Mouse (Mus musculus) MEL (cell line): ENCODE measurements around the gene Fam102b. TPM values are rescaled to one million over a fixed set of nuclear protein-coding genes. Genes with fewer than 3 reads are reported as not detected.
A peak's percentile ranks its signal among the peaks of the same experiment; 100 is the strongest.

Experiments used
- DNase-seq: peaks from one replicate; pipeline ENCODE4 v3.0.0; 2011; ENCODE audit warnings: low read depth, low spot score
- H3K27ac ChIP-seq: 2 replicates; pipeline ENCODE4 v1.5.1; 2012; ENCODE audit warnings: low read depth, mild to moderate bottlenecking, control low read depth, low read length, moderate library complexity; ENCODE audit not compliant: control insufficient read depth
- H3K27me3 ChIP-seq, 2 experiments: fragments of 150-350 bp in 1 of 2; sonication (generic) in 1 of 2; 2 replicates each; pipeline ENCODE4 v1.6.1; 2012; ENCODE audit warnings: low read length in 2 of 2, mild to moderate bottlenecking in 2 of 2, improper control_type of control experiment in 1 of 2, moderate library complexity in 1 of 2; ENCODE audit not compliant: insufficient read depth in 2 of 2, control insufficient read depth in 1 of 2
- H3K36me3 ChIP-seq, 2 experiments: 2 replicates each; pipeline ENCODE4 v1.6.1; 2012 to 2014; ENCODE audit warnings: low read length in 2 of 2, improper control_type of control experiment in 1 of 2, inconsistent platforms in 1 of 2, mild to moderate bottlenecking in 1 of 2; ENCODE audit not compliant: insufficient read depth in 2 of 2, control insufficient read depth in 1 of 2
- H3K4me1 ChIP-seq, 2 experiments: fragments of 150-350 bp in 1 of 2; sonication (generic) in 1 of 2; 2 replicates each; pipeline ENCODE4 v1.6.1; 2012; ENCODE audit warnings: low read length in 2 of 2, improper control_type of control experiment in 1 of 2, mild to moderate bottlenecking in 1 of 2; ENCODE audit not compliant: insufficient read depth in 2 of 2, control insufficient read depth in 1 of 2
- H3K4me3 ChIP-seq, 2 experiments: fragments of 150-350 bp in 1 of 2; sonication (generic) in 1 of 2; 2 replicates each; pipeline ENCODE4 v1.5.1; 2012; ENCODE audit warnings: low read depth in 2 of 2, low read length in 2 of 2, mild to moderate bottlenecking in 2 of 2, moderate library complexity in 2 of 2, control low read depth in 1 of 2, improper control_type of control experiment in 1 of 2; ENCODE audit not compliant: control insufficient read depth in 1 of 2, insufficient read depth in 1 of 2
- H3K79me2 ChIP-seq: 2 replicates; pipeline ENCODE4 v1.6.1; 2012; ENCODE audit warnings: mild to moderate bottlenecking, low read length, moderate library complexity; ENCODE audit not compliant: control insufficient read depth, poor library complexity, insufficient read depth
- H3K9ac ChIP-seq: 2 replicates; pipeline ENCODE4 v1.6.1; 2012; ENCODE audit warnings: low read depth, mild to moderate bottlenecking, control low read depth, low read length, moderate library complexity; ENCODE audit not compliant: control insufficient read depth, poor library complexity, severe bottlenecking
- H3K9me3 ChIP-seq: fragments of 150-350 bp; sonication (generic); replicated peaks from 2 replicates; pipeline ENCODE4 v1.6.1; 2012; ENCODE audit warnings: mild to moderate bottlenecking, low read length, improper control_type of control experiment, moderate library complexity; ENCODE audit not compliant: insufficient read depth
- CTCF ChIP-seq, 3 experiments: IDR thresholded peaks in 2 of 3; conservative IDR thresholded peaks in 1 of 3; 2 replicates each; pipeline ENCODE4 v1.5.1; 2011 to 2012; ENCODE audit warnings: low read length in 3 of 3, low read depth in 2 of 3, mild to moderate bottlenecking in 2 of 3, improper control_type of control experiment in 1 of 3, inconsistent platforms in 1 of 3, mixed read lengths in 1 of 3, moderate library complexity in 1 of 3; ENCODE audit not compliant: control insufficient read depth in 1 of 3, insufficient read depth in 1 of 3, poor library complexity in 1 of 3, severe bottlenecking in 1 of 3
- E2F4 ChIP-seq: IDR thresholded peaks from 2 replicates; pipeline ENCODE4 v1.6.1; 2011; ENCODE audit warnings: low read depth, low read length, improper control_type of control experiment, borderline replicate concordance
- ELF1 ChIP-seq: IDR thresholded peaks from 2 replicates; pipeline ENCODE4 v1.6.1; 2014; ENCODE audit warnings: low read depth, mild to moderate bottlenecking, inconsistent platforms, low read length, improper control_type of control experiment, moderate library complexity
- EP300 ChIP-seq, 2 experiments: IDR thresholded peaks; 2 replicates each; pipeline ENCODE4 v1.6.1; 2011; ENCODE audit warnings: improper control_type of control experiment in 2 of 2, low read length in 2 of 2, low read depth in 1 of 2, mild to moderate bottlenecking in 1 of 2
- ETS1 ChIP-seq: IDR thresholded peaks from 2 replicates; pipeline ENCODE4 v1.6.1; 2012; ENCODE audit warnings: low read depth, mild to moderate bottlenecking, inconsistent platforms, low read length, improper control_type of control experiment, moderate library complexity
- GATA1 ChIP-seq: IDR thresholded peaks from 2 replicates; pipeline ENCODE4 v1.6.1; 2011; ENCODE audit warnings: low read depth, low read length, improper control_type of control experiment
- MAFK ChIP-seq: IDR thresholded peaks from 2 replicates; pipeline ENCODE4 v1.6.1; 2011; ENCODE audit warnings: low read depth, mild to moderate bottlenecking, low read length, improper control_type of control experiment, borderline replicate concordance
- MYB ChIP-seq: IDR thresholded peaks from 2 replicates; pipeline ENCODE4 v1.6.1; 2011; ENCODE audit warnings: mild to moderate bottlenecking, low read depth, low read length, improper control_type of control experiment
- NRF1 ChIP-seq: IDR thresholded peaks from 2 replicates; pipeline ENCODE4 v1.6.1; 2014; ENCODE audit warnings: low read depth, mild to moderate bottlenecking, inconsistent platforms, low read length, improper control_type of control experiment, moderate library complexity; ENCODE audit not compliant: poor library complexity, insufficient read depth, severe bottlenecking
- RAD21 ChIP-seq: IDR thresholded peaks from 2 replicates; pipeline ENCODE4 v1.6.1; 2011; ENCODE audit warnings: mild to moderate bottlenecking, low read depth, low read length, improper control_type of control experiment
- SIN3A ChIP-seq: IDR thresholded peaks from 2 replicates; pipeline ENCODE4 v1.6.1; 2012; ENCODE audit warnings: low read length, improper control_type of control experiment, inconsistent platforms
- SMC3 ChIP-seq: IDR thresholded peaks from 2 replicates; pipeline ENCODE4 v1.6.1; 2011; ENCODE audit warnings: low read depth, low read length, improper control_type of control experiment
- TBP ChIP-seq: IDR thresholded peaks from 2 replicates; pipeline ENCODE4 v1.8.0; 2011; ENCODE audit warnings: low read depth, low read length, improper control_type of control experiment
- TCF12 ChIP-seq: IDR thresholded peaks from 2 replicates; pipeline ENCODE4 v1.6.1; 2014; ENCODE audit warnings: low read depth, mild to moderate bottlenecking, inconsistent platforms, low read length, improper control_type of control experiment, moderate library complexity
- UBTF ChIP-seq: IDR thresholded peaks from 2 replicates; pipeline ENCODE4 v1.6.1; 2012; ENCODE audit warnings: low read depth, mild to moderate bottlenecking, inconsistent platforms, low read length, improper control_type of control experiment, moderate library complexity, borderline replicate concordance; ENCODE audit not compliant: insufficient read depth
- USF2 ChIP-seq, 2 experiments: IDR thresholded peaks; 2 replicates each; pipeline ENCODE4 v1.6.1; 2011 to 2012; ENCODE audit warnings: improper control_type of control experiment in 2 of 2, low read length in 2 of 2, borderline replicate concordance in 1 of 2, inconsistent platforms in 1 of 2, low read depth in 1 of 2, mild to moderate bottlenecking in 1 of 2; ENCODE audit not compliant: insufficient read depth in 1 of 2
- ZNF384 ChIP-seq: IDR thresholded peaks from 2 replicates; pipeline ENCODE4 v1.6.1; 2012; ENCODE audit warnings: low read depth, mild to moderate bottlenecking, inconsistent platforms, low read length, improper control_type of control experiment
- polyA plus RNA-seq, 2 experiments: library from polyadenylated mRNA; stranded (reverse) in 1 of 2; unstranded in 1 of 2; fragments of >175 nt in 1 of 2; fragments of >200 nt in 1 of 2; gene quantifications; 2 replicates each; pipeline versions ENCODE4 v1.2.1 to v1.2.4; 2012; ENCODE audit warnings: low replicate concordance in 2 of 2, low read depth in 1 of 2; ENCODE audit not compliant: insufficient read length in 2 of 2, insufficient read depth in 1 of 2, missing spikeins in 1 of 2
- total RNA-seq: library from RNA; depleted of rRNA; stranded (reverse); fragments of 300-350 nt; gene quantifications from 2 replicates; pipeline ENCODE4 v1.2.3, GENCODE M21; 2012; rRNA removed

Gene Fam102b
- total and polyA plus RNA-seq, 3 experiments = 10.4 to 26.9 (median 14.1) TPM

DNA sequence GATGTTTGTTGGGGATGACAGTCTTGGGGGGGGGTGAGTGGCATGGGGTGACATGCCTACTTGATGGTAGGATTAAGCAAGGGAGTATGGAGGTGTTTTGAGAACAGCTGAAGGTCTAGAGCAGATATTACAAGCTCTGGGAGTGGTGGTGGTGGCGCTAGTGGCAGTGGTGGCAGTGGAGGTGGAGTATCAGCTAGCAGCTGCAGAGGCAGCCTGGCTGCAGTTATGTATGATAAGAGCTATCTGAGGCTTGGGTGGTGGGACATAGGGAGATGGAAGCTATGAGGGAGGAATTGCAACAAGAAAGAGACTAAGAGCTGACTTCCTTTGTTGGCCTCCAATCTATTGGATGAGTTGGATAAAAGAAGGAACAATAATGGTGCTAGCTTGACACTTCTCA is 105.6 kb downstream of the Fam102b start:
- Histone ChIP-seq H3K36me3 (peaks cover 0 to 6% of the 10 kb centered on the region in 2 experiments; a peak in 2 of 4 replicates), H3K4me3 (no peak overlapping the region), H3K4me1 (peaks cover 0 to 15% of the 10 kb centered on the region in 2 experiments; a peak in 2 of 4 replicates), H3K79me2 (no peaks in the 10 kb centered on the region), H3K27me3 (no peaks in the 10 kb centered on the region), H3K9ac (no peak overlapping the region), H3K9me3 (no peaks in the 10 kb centered on the region), H3K27ac (no peak overlapping the region)
- TF ChIP-seq TCF12 = peak; percentile 68
- TF ChIP-seq SIN3A = no peak
- TF ChIP-seq UBTF = no peak
- no peak for TF ChIP-seq NRF1
- TF ChIP-seq MAFK = no peak
- TF ChIP-seq E2F4 = no peak
- peak; percentile 45; the same call in 1 of the 2 replicates for TF ChIP-seq GATA1
- TF ChIP-seq ETS1 = peak; percentile 42; the same call in 1 of the 2 replicates
- TF ChIP-seq TBP = no peak
- TF ChIP-seq RAD21 = no peak
- no peak for TF ChIP-seq USF2 (IDR thresholded peaks at IDR 0.05; ENCODE audit: borderline replicate concordance in 1 of 2, insufficient read depth in 1 of 2, low read depth in 1 of 2, low read length in 2 of 2)
- TF ChIP-seq MYB = no peak
- no peak for TF ChIP-seq ZNF384
- TF ChIP-seq SMC3 = 0 out of 2 replicates have a peak, but pooled peaks have one; percentile 15
- peak in 1 of 2 experiments; percentile 53; a peak in 2 of 4 replicates for TF ChIP-seq EP300 (IDR thresholded peaks at IDR 0.05; ENCODE audit: low read depth in 1 of 2, low read length in 2 of 2)
- TF ChIP-seq ELF1 = no peak
- no peak; a peak in 1 of 6 replicates for TF ChIP-seq CTCF (IDR thresholded peaks at IDR 0.05 in 2 of 3, conservative IDR thresholded peaks at IDR 0.05 in 1 of 3; ENCODE audit: control insufficient read depth in 1 of 3, insufficient read depth in 1 of 3, low read depth in 2 of 3, low read length in 3 of 3, poor library complexity in 1 of 3, severe bottlenecking in 1 of 3)
- DNase-seq = no peak

Other genes with a start within 250 kb of the Fam102b start
- 19.2 and 32.2 TPM in 2 replicates for gene Stxbp3, start 187.1 kb downstream of the Fam102b start, total RNA-seq
- gene Stxbp3, start 187.1 kb downstream of the Fam102b start, polyA plus RNA-seq = 10 to 100 TPM in 1 of 2 experiments, not detected in 1; 15.9 TPM
- gene Fndc7, start 137.6 kb downstream of the Fam102b start, total RNA-seq = 0.10 TPM in 1 of 2 replicates, not detected in the other
- under 1 TPM in 1 of 2 experiments, not detected in 1; 0.13 TPM for gene Fndc7, start 137.6 kb downstream of the Fam102b start, polyA plus RNA-seq
- gene Prpf38b, start 115.9 kb downstream of the Fam102b start, total RNA-seq = 37.0 and 43.0 TPM in 2 replicates
- 100 to 1,000 TPM; 128 to 138 TPM for gene Prpf38b, start 115.9 kb downstream of the Fam102b start, polyA plus RNA-seq
- gene Henmt1, start 87.7 kb downstream of the Fam102b start, total RNA-seq = 0.10 TPM in 1 of 2 replicates, not detected in the other
- under 1 TPM in 1 of 2 experiments, not detected in 1; 0.08 TPM for gene Henmt1, start 87.7 kb downstream of the Fam102b start, polyA plus RNA-seq
- not detected in 2 replicates for gene Gm9857, start 87.2 kb downstream of the Fam102b start, total RNA-seq
- gene Gm9857, start 87.2 kb downstream of the Fam102b start, polyA plus RNA-seq = not detected
- gene Slc25a54, start 52.9 kb upstream of the Fam102b start, total RNA-seq = not detected in 2 replicates
- gene Slc25a54, start 52.9 kb upstream of the Fam102b start, polyA plus RNA-seq = not detected
- gene Slc25a24, start 95.5 kb upstream of the Fam102b start, total RNA-seq = 5.5 and 5.6 TPM in 2 replicates
- 10 to 100 TPM in 1 of 2 experiments, not detected in 1; 14.3 TPM for gene Slc25a24, start 95.5 kb upstream of the Fam102b start, polyA plus RNA-seq